Mouse (Mus musculus) megakaryocyte, embryonic 14.5 days (primary cell): ENCODE measurements around the gene Ppp1r9a.

Experiments used
- FLI1 ChIP-seq: IDR thresholded peaks from 2 replicates; pipeline ENCODE4 v1.6.1; 2012; ENCODE audit warnings: low read length, inconsistent platforms, mixed read lengths
- GATA1 ChIP-seq: IDR thresholded peaks from 3 replicates; pipeline ENCODE4 v1.6.1; 2012; ENCODE audit warnings: mixed read lengths, low read length, inconsistent platforms, borderline replicate concordance

DNA sequence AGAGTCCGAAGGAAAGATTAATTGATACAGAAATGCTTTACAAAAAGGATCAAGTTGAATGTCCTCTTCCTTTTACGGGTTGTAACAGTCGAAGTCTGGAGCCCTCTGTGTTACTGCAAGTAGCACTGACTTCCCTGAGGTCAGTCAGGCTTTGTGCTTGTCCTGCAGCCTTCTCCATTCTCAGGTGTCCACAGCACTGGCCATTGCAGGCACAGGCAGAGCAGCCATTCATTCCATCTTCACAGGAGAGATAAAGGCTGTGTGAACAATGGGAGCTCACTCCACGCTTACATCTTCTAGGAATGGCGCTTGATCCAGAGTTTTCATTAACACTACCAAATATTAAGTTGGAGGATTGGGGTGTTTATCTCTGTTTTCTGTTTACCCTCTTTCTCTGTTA, 177.8 kb downstream of the Ppp1r9a start:
- no peak for TF ChIP-seq GATA1
- TF ChIP-seq FLI1, result no peak
